Mouse (Mus musculus): Measurements from ENCODE around the gene Ddx20.

The Ddx20 gene

DNA sequence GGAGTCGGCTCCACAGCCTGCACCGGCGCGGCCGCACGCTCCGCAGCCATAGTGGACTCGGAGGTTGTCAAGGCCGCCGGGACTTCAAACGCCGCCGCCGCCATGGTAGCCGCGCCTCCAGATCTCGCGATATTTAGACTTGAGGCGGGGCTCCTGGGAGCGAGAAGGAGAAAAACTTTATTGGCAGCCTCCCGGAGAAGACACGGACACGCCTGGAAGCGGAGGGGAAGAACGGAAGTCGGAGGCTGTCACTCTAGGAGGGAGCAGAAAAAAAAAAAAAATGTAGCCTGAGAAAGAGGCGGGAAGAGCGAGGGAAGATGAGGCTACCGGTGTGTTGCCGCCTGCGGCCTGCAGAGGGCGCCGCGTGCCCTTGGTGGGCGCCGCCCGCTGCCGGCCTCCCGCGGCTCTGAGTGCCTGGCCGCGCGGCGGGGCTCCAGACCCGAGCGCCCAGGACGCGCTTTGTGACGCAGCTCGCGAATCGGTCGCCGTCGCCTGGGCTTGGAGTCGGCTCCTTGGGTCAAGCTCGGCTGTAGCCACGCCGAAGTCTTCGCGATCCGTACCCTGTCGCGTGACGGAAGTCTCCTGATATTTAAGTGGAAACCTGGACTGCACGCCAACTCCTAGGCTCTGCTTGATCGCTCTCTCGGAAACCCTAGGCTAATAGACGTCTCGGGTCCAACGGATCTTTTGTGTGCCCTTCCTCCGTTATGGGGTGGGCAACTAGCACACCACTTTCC is at the start of gene Ddx20:
Gene Ddx20 (minus strand): TSS at position 251 of the 737 bp plus-strand sequence.
- peak; percentile 95 for DNase-seq (ENCODE audit: low spot score)

GRCm38 (mm10) chr3:105737070-105737469 is 49.7 kb upstream of the Ddx20 start:
- no peak for DNase-seq (ENCODE audit: low spot score)

DNA sequence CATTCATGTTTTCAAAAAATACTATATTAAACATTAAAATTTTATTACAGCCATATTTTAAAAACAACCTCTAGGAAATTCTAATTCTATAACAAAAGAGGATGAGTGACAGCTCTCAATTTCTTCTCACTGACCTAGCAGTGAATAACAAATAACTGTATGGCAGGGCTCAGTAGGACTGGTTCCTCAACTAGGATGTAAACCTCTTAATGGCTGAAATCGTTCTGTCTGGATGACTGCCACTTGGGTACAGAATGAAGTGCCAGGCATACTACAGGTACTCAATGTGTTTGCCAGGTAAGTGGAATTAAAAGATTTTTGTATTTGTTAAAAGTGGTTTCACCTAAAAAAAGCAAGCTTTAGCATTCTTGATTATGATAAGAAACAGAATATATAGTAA is 48.8 kb upstream of the Ddx20 start:
- no peak for DNase-seq (ENCODE audit: low spot score)

- no peak for DNase-seq (ENCODE audit: low spot score)
These were observed 47.9 kb upstream of the Ddx20 start for GRCm38 (mm10) chr3:105735285-105735684.

- DNase-seq (ENCODE audit: low spot score): peak; percentile 50
These were observed 46.2 kb upstream of the Ddx20 start for GRCm38 (mm10) chr3:105733538-105733937.

- no peak for DNase-seq (ENCODE audit: low spot score)
These were observed 45.0 kb upstream of the Ddx20 start for GRCm38 (mm10) chr3:105732360-105732759.

- DNase-seq (ENCODE audit: low spot score): peak; percentile 61
These were observed 38.7 kb upstream of the Ddx20 start for GRCm38 (mm10) chr3:105726037-105726436.

GRCm38 (mm10) chr3:105722510-105722909 is 35.1 kb upstream of the Ddx20 start:
- DNase-seq (ENCODE audit: low spot score): no peak

- no peak for DNase-seq (ENCODE audit: low spot score)
These were observed 34.4 kb upstream of the Ddx20 start for GRCm38 (mm10) chr3:105721681-105722201.

DNA sequence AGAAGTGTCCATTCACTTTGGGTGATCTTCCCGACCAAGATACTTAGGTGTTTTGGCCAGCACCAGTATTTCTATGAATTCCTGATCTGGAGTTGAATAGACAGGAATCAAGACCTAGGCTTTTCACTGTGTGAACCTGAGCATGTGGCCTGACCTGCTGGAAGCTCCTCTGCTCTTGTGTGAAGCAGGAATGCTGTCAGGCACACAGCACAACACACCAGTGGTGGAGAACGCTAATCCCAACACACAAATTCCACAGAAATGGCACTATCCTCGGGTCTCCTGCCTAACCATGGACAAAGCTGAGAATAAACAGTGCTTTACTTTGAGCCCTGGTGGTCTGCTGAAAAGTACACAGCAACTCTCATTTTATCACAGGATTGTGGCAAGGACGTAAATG is 33.1 kb upstream of the Ddx20 start:
- no peak for DNase-seq (ENCODE audit: low spot score)

- DNase-seq (ENCODE audit: low spot score): no peak
These were observed 32.6 kb upstream of the Ddx20 start for GRCm38 (mm10) chr3:105719979-105720378.

- no peak for DNase-seq (ENCODE audit: low spot score)
These were observed 31.4 kb upstream of the Ddx20 start for GRCm38 (mm10) chr3:105718746-105719145.

DNA sequence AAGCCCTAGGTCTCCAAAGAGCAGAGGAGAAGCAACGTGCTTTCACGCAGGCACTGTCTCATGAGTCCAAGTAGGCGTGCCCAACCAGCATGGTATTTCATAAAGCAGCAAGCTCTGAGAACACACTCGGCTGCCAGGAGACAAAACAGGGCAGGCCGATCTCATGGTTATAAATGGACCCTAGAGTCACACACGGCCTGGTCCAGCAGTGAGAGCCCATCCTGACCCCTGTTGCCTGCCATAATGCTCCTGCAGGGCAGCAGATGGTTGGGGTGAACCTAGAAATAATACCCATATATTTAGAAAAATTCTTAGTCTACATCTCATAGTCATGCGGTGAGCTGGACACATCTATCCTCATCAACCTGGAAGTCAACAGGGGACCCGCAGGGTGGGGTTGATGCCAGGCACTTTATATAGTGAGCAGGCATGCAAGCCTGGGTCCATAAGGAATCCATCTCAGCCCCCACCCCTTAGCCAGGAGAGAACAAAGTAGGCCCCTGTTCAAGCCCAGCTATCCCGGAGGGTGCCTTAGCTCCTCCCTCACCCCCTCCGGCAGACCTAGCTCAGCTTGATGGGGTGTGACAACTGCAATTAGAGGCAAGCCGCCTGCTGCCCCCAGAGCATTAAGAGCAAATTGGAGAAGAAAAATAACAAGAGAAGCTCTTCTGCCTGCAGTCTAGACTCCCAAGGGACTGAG is 30.6 kb upstream of the Ddx20 start:
- DNase-seq (ENCODE audit: low spot score): no peak

DNA sequence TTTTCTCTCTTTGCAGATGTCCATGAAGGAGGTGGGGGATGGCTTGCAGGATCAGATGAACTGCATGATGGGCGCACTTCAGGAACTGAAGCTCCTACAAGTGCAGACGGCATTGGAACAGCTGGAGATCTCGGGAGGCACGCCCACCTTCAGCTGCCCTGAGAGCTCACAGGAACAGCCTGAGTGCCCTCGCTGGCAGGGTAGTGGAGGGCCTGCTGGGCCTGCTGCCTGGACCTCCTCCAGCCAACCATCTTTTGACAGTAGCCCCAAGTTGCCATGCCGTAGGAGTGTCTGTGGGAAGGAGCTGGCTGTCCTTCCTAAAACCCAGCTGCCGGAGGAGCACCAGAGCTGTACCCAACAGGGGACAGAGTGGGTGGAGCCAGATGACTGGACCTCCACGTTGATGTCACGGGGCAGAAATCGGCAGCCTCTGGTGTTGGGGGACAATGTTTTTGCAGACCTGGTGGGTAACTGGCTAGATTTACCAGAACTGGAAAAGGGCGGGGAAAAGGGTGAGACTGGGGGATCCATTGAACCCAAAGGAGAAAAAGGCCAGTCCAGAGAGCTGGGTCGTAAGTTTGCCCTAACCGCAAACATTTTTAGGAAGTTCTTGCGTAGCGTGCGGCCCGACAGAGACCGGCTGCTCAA is 29.1 kb upstream of the Ddx20 start:
- no peak for DNase-seq (ENCODE audit: low spot score)

DNA sequence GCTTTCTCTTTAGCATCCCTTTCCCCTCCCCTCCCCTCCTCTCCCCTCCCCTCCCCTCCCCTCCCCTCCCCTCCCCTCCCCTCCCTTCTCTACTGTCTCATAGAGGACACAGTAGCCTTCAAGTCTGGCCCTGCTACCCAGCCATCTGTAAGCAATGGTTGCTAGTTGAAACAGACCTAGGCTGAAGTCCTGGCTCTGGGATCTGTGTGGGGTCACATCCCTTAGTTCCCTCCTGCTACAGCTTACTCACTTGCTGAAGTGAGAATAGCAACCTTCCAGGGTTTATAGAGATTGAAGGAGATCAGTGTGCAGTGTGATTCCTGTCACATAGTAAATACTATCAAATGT is 27.4 kb upstream of the Ddx20 start:
- DNase-seq (ENCODE audit: low spot score): no peak

GRCm38 (mm10) chr3:105714091-105714819 is 26.9 kb upstream of the Ddx20 start:
- no peak for DNase-seq (ENCODE audit: low spot score)

- DNase-seq (ENCODE audit: low spot score): no peak
These were observed 25.5 kb upstream of the Ddx20 start for GRCm38 (mm10) chr3:105712827-105713226.

DNA sequence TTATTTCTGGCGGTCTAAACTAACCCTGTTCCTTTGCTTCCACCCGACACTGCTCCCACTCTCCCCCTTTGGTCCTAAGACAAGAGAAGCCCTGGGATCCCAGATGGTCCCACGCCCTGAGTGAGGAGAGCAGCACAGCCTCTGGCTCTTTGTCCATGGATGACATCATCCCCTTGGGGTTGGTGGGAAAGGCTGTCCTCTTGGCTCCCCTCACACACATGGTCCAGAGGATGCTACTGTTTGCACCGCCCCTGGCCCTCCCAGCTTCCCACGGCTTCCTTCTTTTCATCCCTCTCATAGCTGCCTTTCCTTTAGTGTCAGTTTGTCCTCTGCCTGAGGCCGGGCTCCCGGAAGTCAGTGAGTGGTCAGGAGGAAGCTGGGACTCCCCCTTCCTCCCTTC is 24.4 kb upstream of the Ddx20 start:
- DNase-seq (ENCODE audit: low spot score): no peak

- no peak for DNase-seq (ENCODE audit: low spot score)
These were observed 22.9 kb upstream of the Ddx20 start for GRCm38 (mm10) chr3:105710246-105710645.

GRCm38 (mm10) chr3:105707590-105707989 is 20.2 kb upstream of the Ddx20 start:
- DNase-seq (ENCODE audit: low spot score): no peak

- no peak for DNase-seq (ENCODE audit: low spot score)
These were observed 19.1 kb upstream of the Ddx20 start for GRCm38 (mm10) chr3:105706366-105707020.

DNA sequence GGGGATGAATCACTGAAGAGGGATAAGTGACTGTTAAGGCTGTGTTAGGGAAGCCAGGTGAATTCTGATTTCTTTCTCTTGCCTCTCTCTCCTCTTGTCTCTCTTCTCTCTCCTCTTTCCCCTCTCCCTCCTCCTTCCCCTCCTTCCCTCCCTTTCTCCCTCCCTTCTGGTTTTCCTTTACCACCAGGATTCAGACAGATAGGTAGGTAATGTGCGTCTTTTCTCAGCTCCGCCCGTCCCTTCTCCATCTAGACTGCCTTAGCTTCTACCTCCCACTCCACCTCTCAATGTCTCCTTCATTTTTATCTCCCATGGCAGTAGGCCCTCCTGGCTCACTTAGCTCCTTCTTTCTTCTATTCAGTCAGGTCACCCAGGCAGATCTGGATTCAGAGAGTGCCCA is 18.2 kb upstream of the Ddx20 start:
- no peak for DNase-seq (ENCODE audit: low spot score)
